Mouse (Mus musculus): ENCODE results near the gene Ndufb11. TPM values are rescaled to one million over a fixed set of nuclear protein-coding genes. Genes with fewer than 3 reads are reported as not detected.
A peak's percentile ranks its signal among the peaks of the same experiment; 100 is the strongest.

The Ndufb11 gene
- polyA plus RNA-seq (2011; ENCODE audit: insufficient read length, low read depth, missing spikeins): 116 and 126 TPM in 2 replicates

DNA sequence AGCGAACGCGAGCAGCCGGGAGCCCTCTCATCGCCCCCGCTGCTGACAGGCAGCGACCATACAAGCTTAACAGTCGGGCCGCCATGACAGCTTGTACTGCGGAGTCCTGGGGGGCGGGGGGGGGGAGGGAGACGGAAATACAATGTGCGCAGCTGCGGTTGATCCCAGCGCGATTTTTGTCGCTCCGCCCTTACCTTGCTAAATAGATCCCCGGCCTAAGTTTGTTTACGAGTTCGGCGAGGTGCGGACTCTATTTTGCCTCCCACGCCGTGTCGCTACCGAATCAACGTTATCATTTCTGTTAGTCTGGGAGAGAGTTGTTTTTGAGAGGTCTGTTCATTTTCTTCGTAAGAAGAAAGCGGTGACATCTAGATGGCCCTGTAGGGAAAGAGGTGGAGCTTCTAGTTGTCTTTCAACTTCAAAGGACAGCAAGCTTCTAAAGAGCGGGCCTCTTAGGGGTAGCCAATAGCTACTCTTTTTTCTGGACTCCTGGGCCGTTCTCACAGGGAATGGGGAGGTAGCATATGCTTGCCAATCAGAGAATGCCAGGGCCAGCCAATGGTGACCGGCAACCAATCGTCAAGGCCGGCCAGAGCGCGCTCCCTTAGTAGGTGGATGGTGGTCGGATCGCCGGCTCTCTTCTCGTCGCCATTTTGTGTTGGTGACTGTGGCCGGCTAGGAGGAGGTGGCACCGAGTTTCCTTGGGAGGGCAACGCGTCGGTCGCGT, at the start of gene Ndufb11, which contains the start of gene Rbm10:
Ndufb11 (minus strand) TSS at position 444 of the 727 bp plus-strand sequence.
Rbm10 (plus strand) TSS at position 328 of the 727 bp plus-strand sequence.
- Histone ChIP-seq H3K4me1 (ENCODE audit: control insufficient read depth, insufficient read depth, low read length) (no peaks in the 10 kb centered on the region), H3K4me3 (ENCODE audit: insufficient read depth, low read length) (peak within 1 kb of the TSS; percentile 87), H3K27ac (ENCODE audit: insufficient read depth, low read length) (peak within 1 kb of the TSS; percentile 97)
- TF ChIP-seq CTCF (IDR thresholded peaks at IDR 0.05; ENCODE audit: borderline replicate concordance, insufficient read depth, low read length) (no peak), POLR2A (IDR thresholded peaks at IDR 0.05; ENCODE audit: low read depth, low read length) (peak; percentile 76)

DNA sequence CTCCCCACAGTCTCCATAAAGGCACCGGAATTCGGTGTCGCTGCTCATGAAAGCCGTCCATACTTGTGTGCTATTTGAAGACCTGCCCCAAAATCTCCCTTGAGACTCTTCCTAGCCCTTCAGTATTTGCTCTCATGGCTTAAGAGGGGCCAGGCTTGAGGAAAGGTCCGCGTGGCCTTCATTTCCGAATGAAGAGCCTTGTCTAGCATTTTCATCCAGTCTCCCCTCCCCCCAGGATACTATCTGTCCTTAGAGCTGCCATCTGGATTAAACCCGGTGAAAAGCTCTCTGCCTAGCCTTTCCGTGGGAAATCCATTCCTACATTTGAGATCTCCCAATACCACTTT, 46.0 kb upstream of the Ndufb11 start:
- no peaks in the 10 kb centered on the region for H3K4me1 ChIP-seq (ENCODE audit: control insufficient read depth, insufficient read depth, low read length)
- TF ChIP-seq CTCF (IDR thresholded peaks at IDR 0.05; ENCODE audit: borderline replicate concordance, insufficient read depth, low read length): no peak
- TF ChIP-seq POLR2A (IDR thresholded peaks at IDR 0.05; ENCODE audit: low read depth, low read length): no peak
- peak overlapping the region; percentile 73; the same call in 1 of the 2 replicates for H3K27ac ChIP-seq (ENCODE audit: insufficient read depth, low read length)
- peak overlapping the region; percentile 100 for H3K4me3 ChIP-seq (ENCODE audit: insufficient read depth, low read length)

DNA sequence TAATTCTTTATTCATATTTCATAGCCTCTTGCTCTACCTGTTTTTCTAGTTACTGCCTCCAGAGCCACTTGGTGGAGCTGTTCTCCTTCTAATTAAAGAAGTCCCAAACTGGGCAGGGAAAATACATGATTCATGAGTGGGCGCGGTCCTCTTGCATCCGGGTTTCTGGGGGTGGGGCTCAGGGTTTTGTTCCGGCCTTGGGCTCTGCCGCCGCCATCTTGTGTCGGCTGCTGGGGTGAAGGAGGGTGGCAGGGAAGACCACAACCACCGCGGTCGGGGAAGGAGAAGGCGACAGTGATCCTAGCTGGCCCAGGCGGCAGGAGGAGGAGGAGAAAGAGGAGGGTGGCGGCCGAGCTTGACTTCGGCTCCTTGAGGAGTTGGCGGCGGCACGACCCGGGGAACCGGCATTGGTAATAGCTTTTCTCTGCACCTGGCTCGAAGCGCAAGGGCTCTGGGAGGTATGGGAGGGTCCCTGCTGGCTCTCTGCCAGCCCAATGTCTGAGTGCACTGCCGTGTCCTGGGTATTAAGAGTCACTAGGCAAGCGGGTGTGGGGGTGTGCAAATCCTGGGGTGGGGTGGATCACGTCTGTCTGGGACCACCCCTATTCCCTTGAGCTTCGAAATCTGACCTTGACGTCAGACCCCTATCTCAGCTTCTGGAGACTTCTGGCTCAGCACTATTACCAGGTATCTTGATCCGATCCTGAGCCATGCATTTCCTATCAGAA, 45.5 kb upstream of the Ndufb11 start:
- no peaks in the 10 kb centered on the region for H3K4me1 ChIP-seq (ENCODE audit: control insufficient read depth, insufficient read depth, low read length)
- peak overlapping the region; percentile 100 for H3K4me3 ChIP-seq (ENCODE audit: insufficient read depth, low read length)
- H3K27ac ChIP-seq (ENCODE audit: insufficient read depth, low read length): peak overlapping the region; percentile 73
- no peak for TF ChIP-seq CTCF (IDR thresholded peaks at IDR 0.05; ENCODE audit: borderline replicate concordance, insufficient read depth, low read length)
- TF ChIP-seq POLR2A (IDR thresholded peaks at IDR 0.05; ENCODE audit: low read depth, low read length): peak; percentile 84

DNA sequence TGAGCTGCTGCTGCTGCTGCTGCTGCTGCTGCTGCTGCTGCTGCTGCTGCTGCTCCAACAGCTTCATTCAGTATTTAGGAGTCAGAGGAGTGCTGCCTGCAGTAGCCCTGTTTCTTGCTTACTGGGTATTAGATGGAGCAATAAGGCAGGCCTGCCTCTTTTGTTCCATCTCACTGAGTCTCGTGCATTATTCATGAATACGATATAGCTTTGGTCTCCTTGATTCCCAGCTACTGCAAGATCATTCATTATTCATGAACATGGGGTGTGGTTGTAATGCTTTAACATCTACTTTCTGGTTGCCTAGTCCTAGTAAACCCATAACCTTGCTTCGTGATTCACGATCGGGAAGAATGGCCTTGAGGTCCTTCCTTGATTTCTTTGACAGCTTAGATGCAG, 44.9 kb upstream of the Ndufb11 start:
- Histone ChIP-seq H3K27ac (ENCODE audit: insufficient read depth, low read length) (no peak overlapping the region), H3K4me1 (ENCODE audit: control insufficient read depth, insufficient read depth, low read length) (no peaks in the 10 kb centered on the region), H3K4me3 (ENCODE audit: insufficient read depth, low read length) (no peak overlapping the region)
- TF ChIP-seq CTCF (IDR thresholded peaks at IDR 0.05; ENCODE audit: borderline replicate concordance, insufficient read depth, low read length): no peak
- no peak for TF ChIP-seq POLR2A (IDR thresholded peaks at IDR 0.05; ENCODE audit: low read depth, low read length)

DNA sequence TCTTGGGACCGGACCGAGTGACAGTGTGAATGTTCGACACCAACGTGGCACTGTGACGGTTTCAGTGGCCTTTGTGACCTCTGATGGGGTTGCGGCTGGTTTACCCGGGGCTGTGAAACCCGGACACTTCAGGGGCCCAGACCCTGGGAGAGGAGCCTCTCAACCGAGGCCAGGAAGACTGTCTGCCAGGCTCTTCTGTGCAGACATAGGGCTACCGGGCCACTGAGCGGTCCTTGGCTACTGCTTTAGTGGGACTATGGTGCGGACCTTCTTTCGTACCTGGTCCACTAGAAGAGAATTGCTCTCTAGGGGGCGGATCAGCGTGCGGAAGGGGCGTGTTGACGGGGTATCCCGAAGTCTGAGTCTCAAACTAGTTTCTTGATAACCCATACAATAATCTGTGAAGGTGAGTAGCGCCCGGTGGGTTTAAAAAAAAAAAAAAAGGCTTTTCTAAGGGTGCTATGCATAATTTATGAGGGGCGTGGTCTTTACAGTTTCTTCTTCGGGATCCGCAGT, 41.5 kb upstream of the Ndufb11 start:
- H3K4me1 ChIP-seq (ENCODE audit: control insufficient read depth, insufficient read depth, low read length): no peaks in the 10 kb centered on the region
- H3K27ac ChIP-seq (ENCODE audit: insufficient read depth, low read length): peak overlapping the region; percentile 46
- peak overlapping the region; percentile 85 for H3K4me3 ChIP-seq (ENCODE audit: insufficient read depth, low read length)
- TF ChIP-seq POLR2A (IDR thresholded peaks at IDR 0.05; ENCODE audit: low read depth, low read length) (no peak), CTCF (IDR thresholded peaks at IDR 0.05; ENCODE audit: borderline replicate concordance, insufficient read depth, low read length) (no peak)

DNA sequence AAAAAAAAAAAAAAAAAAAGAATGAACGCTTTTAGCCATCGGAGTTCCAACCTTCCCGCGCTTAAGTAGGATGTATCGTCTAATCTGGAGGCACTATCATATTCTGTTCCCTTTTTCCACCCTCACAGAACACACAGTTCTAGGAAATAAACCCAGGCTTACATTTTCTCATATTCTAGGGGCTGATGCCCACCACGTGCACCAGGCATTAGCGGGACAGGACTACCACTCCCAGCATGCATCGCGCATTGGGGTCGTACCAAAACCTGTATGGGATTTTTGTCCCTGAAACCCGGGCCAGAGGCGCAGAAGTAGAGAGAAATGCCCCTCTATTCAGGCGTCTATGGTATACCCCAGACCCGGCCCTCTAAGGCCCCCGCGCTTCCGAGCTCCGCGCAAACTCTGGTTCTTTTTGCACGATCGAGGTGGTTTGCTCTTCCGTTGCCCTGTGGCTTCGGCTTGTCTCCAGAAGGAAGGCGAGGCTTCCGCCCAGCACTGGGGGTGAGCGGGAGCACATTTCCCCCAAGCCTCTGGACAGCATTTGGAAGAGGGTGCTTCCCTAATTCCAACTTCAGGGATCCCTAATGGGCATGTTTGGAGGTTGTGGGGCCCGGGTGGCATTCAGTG, 40.7 kb upstream of the Ndufb11 start, which contains the start of gene Uba1:
Uba1 (plus strand) TSS at position 301 of the 627 bp plus-strand sequence.
- Histone ChIP-seq H3K4me3 (ENCODE audit: insufficient read depth, low read length) (peak within 1 kb of the TSS; percentile 85), H3K4me1 (ENCODE audit: control insufficient read depth, insufficient read depth, low read length) (no peaks in the 10 kb centered on the region), H3K27ac (ENCODE audit: insufficient read depth, low read length) (peak within 1 kb of the TSS; percentile 46)
- TF ChIP-seq CTCF (IDR thresholded peaks at IDR 0.05; ENCODE audit: borderline replicate concordance, insufficient read depth, low read length) (no peak), POLR2A (IDR thresholded peaks at IDR 0.05; ENCODE audit: low read depth, low read length) (peak; percentile 87)

DNA sequence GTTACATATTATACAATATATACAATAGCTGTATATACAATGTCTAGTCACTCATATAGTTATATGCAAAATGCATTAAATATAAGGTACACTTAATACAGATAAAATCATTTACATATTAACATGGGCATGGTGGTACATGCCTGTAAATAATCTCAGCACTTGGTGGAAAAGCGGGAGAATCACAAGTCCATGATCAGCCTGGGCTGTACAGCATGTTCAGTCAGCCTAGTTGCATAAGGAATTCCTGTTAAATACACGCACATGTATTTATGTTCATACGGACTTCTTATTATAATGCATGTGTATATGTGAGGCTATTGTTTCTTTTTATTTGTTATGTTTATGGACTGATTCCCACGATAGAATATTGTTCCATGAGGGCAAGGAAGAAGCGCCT, 40.2 kb upstream of the Ndufb11 start:
- H3K27ac ChIP-seq (ENCODE audit: insufficient read depth, low read length): no peak overlapping the region
- H3K4me3 ChIP-seq (ENCODE audit: insufficient read depth, low read length): peak overlapping the region; percentile 85
- no peaks in the 10 kb centered on the region for H3K4me1 ChIP-seq (ENCODE audit: control insufficient read depth, insufficient read depth, low read length)
- TF ChIP-seq POLR2A (IDR thresholded peaks at IDR 0.05; ENCODE audit: low read depth, low read length): no peak
- TF ChIP-seq CTCF (IDR thresholded peaks at IDR 0.05; ENCODE audit: borderline replicate concordance, insufficient read depth, low read length): no peak

DNA sequence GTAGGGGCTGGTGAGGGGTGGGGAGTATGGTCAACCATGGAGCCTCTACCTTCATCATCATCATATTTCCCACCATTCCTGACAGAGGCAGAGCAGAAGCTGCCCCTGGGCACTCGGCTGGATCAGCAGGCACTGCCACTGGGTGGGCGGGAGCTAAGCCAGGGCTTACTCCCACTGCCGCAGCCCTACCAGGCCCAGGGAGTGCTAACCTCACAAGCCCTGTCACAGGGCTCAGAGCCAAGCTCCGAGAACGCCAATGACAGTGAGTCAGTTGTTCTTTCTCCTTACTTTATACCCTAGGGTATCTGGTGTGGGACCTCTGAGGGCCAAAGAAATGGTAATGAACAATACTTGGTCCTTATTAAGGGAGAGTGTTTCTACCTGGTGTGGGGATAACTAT, 27.4 kb upstream of the Ndufb11 start:
- H3K4me3 ChIP-seq (ENCODE audit: insufficient read depth, low read length): no peak overlapping the region
- no peak overlapping the region for H3K27ac ChIP-seq (ENCODE audit: insufficient read depth, low read length)
- H3K4me1 ChIP-seq (ENCODE audit: control insufficient read depth, insufficient read depth, low read length): no peaks in the 10 kb centered on the region
- TF ChIP-seq POLR2A (IDR thresholded peaks at IDR 0.05; ENCODE audit: low read depth, low read length) (no peak), CTCF (IDR thresholded peaks at IDR 0.05; ENCODE audit: borderline replicate concordance, insufficient read depth, low read length) (no peak)

DNA sequence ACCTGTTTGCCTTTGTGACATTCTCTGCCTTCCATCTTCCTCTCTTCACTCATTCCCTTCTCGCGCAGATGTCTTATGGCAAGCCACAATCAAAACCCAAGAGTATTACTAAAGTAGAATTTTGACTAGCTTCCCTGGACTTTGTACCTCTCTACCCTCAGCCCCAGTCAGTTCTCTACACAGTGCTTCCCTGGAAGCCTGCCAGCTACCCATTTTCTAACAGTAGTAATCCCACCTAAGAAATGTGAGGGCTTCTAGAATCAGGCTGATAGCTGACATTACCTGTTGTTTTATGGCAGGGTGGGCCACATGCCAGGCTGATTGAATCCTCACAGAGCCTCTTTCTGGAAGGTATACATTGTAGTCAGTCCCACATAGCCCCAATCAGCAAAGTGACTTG, 20.7 kb upstream of the Ndufb11 start:
- Histone ChIP-seq H3K4me1 (ENCODE audit: control insufficient read depth, insufficient read depth, low read length) (no peaks in the 10 kb centered on the region), H3K27ac (ENCODE audit: insufficient read depth, low read length) (no peak overlapping the region), H3K4me3 (ENCODE audit: insufficient read depth, low read length) (no peak overlapping the region)
- TF ChIP-seq POLR2A (IDR thresholded peaks at IDR 0.05; ENCODE audit: low read depth, low read length) (no peak), CTCF (IDR thresholded peaks at IDR 0.05; ENCODE audit: borderline replicate concordance, insufficient read depth, low read length) (no peak)

All from embryonic fibroblast, embryonic 13.5 days (primary cell).